32 mouse cellular contexts compared by ENCODE assay signal in genomic region chr6:71360221-71360620, GRCm38 (mm10). TPM values are rescaled to one million over a fixed set of nuclear protein-coding genes. Genes with fewer than 3 reads are reported as not detected.
"Had no signal": no experiment of that assay in that cellular context is flagged by ENCODE, and none has a peak within 500 bp of the region (broad histone marks: within the 10 kb centered on the region; RNA-seq: fewer than 3 reads in every experiment).

No protein-coding gene starts in this region.

- H3K4me3 ChIP-seq: heart, embryonic 10.5 days; heart, embryonic 12.5 days; hindbrain, embryonic 10.5 days; hindbrain, embryonic 12.5 days; intestine, embryonic 15.5 days; layer of hippocampus, adult 2 months; left cerebral cortex, adult 2 months; limb, embryonic 10.5 days; limb, embryonic 12.5 days had no signal

- DNase-seq: forebrain, postnatal 0 days; gastrocnemius, postnatal 10 days; gastrocnemius, postnatal 25 days; heart, postnatal 10 days; heart, postnatal 4 days; kidney, adult 18-20 months; kidney, adult 8-10 months; kidney, postnatal 10 days; kidney, postnatal 25 days; kidney, postnatal 4 days; liver had no signal

- H3K4me1 ChIP-seq: hindbrain, embryonic 10.5 days; hindbrain, embryonic 12.5 days; intestine, embryonic 15.5 days; limb, embryonic 10.5 days; limb, embryonic 12.5 days had no signal

- H3K27ac ChIP-seq: heart, embryonic 10.5 days; hindbrain, embryonic 10.5 days; hindbrain, embryonic 12.5 days; hindbrain, embryonic 14.5 days; intestine, embryonic 15.5 days; layer of hippocampus, adult 2 months; left cerebral cortex, adult 2 months; limb, embryonic 10.5 days; limb, embryonic 12.5 days had no signal

- H3K27me3 ChIP-seq: heart, embryonic 12.5 days; hindbrain, embryonic 12.5 days; intestine, embryonic 15.5 days; limb, embryonic 12.5 days had no signal

- H3K36me3 ChIP-seq: heart, embryonic 10.5 days; heart, embryonic 12.5 days; hindbrain, embryonic 10.5 days; hindbrain, embryonic 12.5 days; intestine, embryonic 15.5 days; limb, embryonic 10.5 days; limb, embryonic 12.5 days had no signal

RNA-seq across cellular contexts. Expression of gene Cd8a, which starts 13.0 kb away (rescaled TPM):
- total RNA-seq: forebrain, postnatal 0 days; gastrocnemius, adult 18-20 months; granulocyte monocyte progenitor cell, adult 5-6 weeks; layer of hippocampus, adult 2 months; layer of hippocampus, postnatal 10 days; layer of hippocampus, postnatal 25 days; left cerebral cortex, adult 2 months; left cerebral cortex, postnatal 14 days; left cerebral cortex, postnatal 36 days had no signal
- polyA plus RNA-seq: forebrain, postnatal 0 days; heart, embryonic 10.5 days; heart, embryonic 12.5 days; heart, embryonic 14.5 days; hindbrain, embryonic 10.5 days; hindbrain, embryonic 12.5 days; hindbrain, embryonic 14.5 days; hindbrain, embryonic 16.5 days; intestine, embryonic 15.5 days; kidney, embryonic 14.5 days; limb, embryonic 10.5 days had no signal

RNA-seq across cellular contexts. Expression of gene Cd8b1, which starts 37.6 kb away (rescaled TPM):
- total RNA-seq: forebrain, postnatal 0 days; gastrocnemius, adult 18-20 months; granulocyte monocyte progenitor cell, adult 5-6 weeks; heart, postnatal 25 days; layer of hippocampus, adult 2 months; layer of hippocampus, postnatal 10 days; layer of hippocampus, postnatal 25 days; left cerebral cortex, adult 2 months; left cerebral cortex, postnatal 14 days; left cerebral cortex, postnatal 36 days had no signal
- polyA plus RNA-seq: forebrain, postnatal 0 days; heart, embryonic 10.5 days; heart, embryonic 12.5 days; hindbrain, embryonic 12.5 days; hindbrain, embryonic 14.5 days; hindbrain, embryonic 16.5 days; intestine, embryonic 15.5 days; kidney, embryonic 14.5 days; limb, embryonic 12.5 days; limb, embryonic 14.5 days had no signal

RNA-seq across cellular contexts. Expression of gene Smyd1, which starts 38.2 kb away (rescaled TPM):
- total RNA-seq: granulocyte monocyte progenitor cell, adult 5-6 weeks had no signal
